Mouse (Mus musculus) limb, embryonic 11.5 days (tissue): ENCODE measurements around the gene Arhgef3. TPM values are rescaled to one million over a fixed set of nuclear protein-coding genes. Genes with fewer than 3 reads are reported as not detected.

Source experiments
- ATAC-seq: fragments of 200-750 bp; cut with Nextera tagmentation; 2 replicates; pipeline ENCODE4 v1.8.0; 2017; ENCODE audit warnings: low read depth; ENCODE audit not compliant: insufficient number of reproducible peaks, low FRiP score, low TSS enrichment
- DNase-seq: peaks from one replicate; pipeline ENCODE4 v3.0.0-alpha.2; 2015; ENCODE audit warnings: low spot score
- H3K27ac ChIP-seq: fragments of 300-500 bp; sonication (generic); replicated peaks from 2 replicates; pipeline ENCODE4 v1.5.1; 2014; ENCODE audit warnings: low read depth, mild to moderate bottlenecking, low read length
- H3K27me3 ChIP-seq: fragments of 300-500 bp; sonication (generic); 2 replicates; pipeline ENCODE4 v1.6.1; 2014; ENCODE audit warnings: mild to moderate bottlenecking, low read length, mixed read lengths; ENCODE audit not compliant: control insufficient read depth, insufficient read depth
- H3K36me3 ChIP-seq: fragments of 300-500 bp; sonication (generic); 2 replicates; pipeline ENCODE4 v1.6.1; 2014; ENCODE audit warnings: mild to moderate bottlenecking, low read length, moderate library complexity, mixed read lengths; ENCODE audit not compliant: control insufficient read depth, insufficient read depth
- H3K4me1 ChIP-seq: fragments of 300-500 bp; sonication (generic); 2 replicates; pipeline ENCODE4 v1.6.1; 2014; ENCODE audit warnings: low read length, mixed read lengths; ENCODE audit not compliant: control insufficient read depth, insufficient read depth
- H3K4me2 ChIP-seq: fragments of 300-500 bp; sonication (generic); 2 replicates; pipeline ENCODE4 v1.6.1; 2014; ENCODE audit warnings: low read depth, mild to moderate bottlenecking, moderate library complexity; ENCODE audit not compliant: severe bottlenecking
- H3K4me3 ChIP-seq: fragments of 300-500 bp; sonication (generic); 2 replicates; pipeline ENCODE4 v1.5.1; 2014; ENCODE audit warnings: low read depth, low read length
- H3K9ac ChIP-seq: fragments of 300-500 bp; sonication (generic); 2 replicates; pipeline ENCODE4 v1.6.1; 2014; ENCODE audit warnings: mild to moderate bottlenecking, low read length
- H3K9me3 ChIP-seq: fragments of 300-500 bp; sonication (generic); 2 replicates; pipeline ENCODE4 v1.6.1; 2016; ENCODE audit warnings: low read length; ENCODE audit not compliant: control insufficient read depth
- WGBS: fragments of 180-500 bp; shearing (Covaris S2); extraction: QIAGEN DNeasy Blood & Tissue Kit; methylation state at CpG from one replicate; pipeline ENCODE4 v1.1.7; 2014; 5-methylcytosine and 5-hydroxymethylcytosine counted together
- polyA plus RNA-seq: library from polyadenylated mRNA; unstranded; fragments of >200 nt; fragmentation: Nextera tagmentation; extraction: Ambion mirVana; gene quantifications from 2 replicates; pipeline ENCODE4 v1.2.1, GENCODE M21; 2014

Gene Arhgef3
- polyA plus RNA-seq, 1 experiment from 2014 or later: 17.8 TPM

- WGBS: 43% methylated on average over 2 of the region's 2 CpGs
- H3K9me3 ChIP-seq: no peaks in the 10 kb centered on the region
Measured at GRCm38 (mm10) chr14:27158782-27159181, 44.1 kb downstream of the Arhgef3 start.

GRCm38 (mm10) chr14:27160762-27161161, 46.1 kb downstream of the Arhgef3 start:
- H3K4me2 ChIP-seq: no peak overlapping the region
- no peak for ATAC-seq
- no peaks in the 10 kb centered on the region for H3K4me1 ChIP-seq
- H3K27me3 ChIP-seq: no peaks in the 10 kb centered on the region
- H3K9me3 ChIP-seq: no peaks in the 10 kb centered on the region
- 93% methylated on average over 7 of the region's 7 CpGs for WGBS
- DNase-seq: no peak
- no peak overlapping the region for H3K4me3 ChIP-seq
- H3K36me3 ChIP-seq: no peaks in the 10 kb centered on the region
- H3K27ac ChIP-seq: no peak overlapping the region
- no peak overlapping the region for H3K9ac ChIP-seq

More at GRCm38 (mm10) chr14:27158782-27159181, 44.1 kb downstream of the Arhgef3 start:
- Histone ChIP-seq H3K27ac (no peak overlapping the region), H3K4me2 (no peak overlapping the region), H3K4me1 (no peaks in the 10 kb centered on the region), H3K36me3 (no peaks in the 10 kb centered on the region), H3K9ac (no peak overlapping the region), H3K27me3 (no peaks in the 10 kb centered on the region), H3K4me3 (no peak overlapping the region)
- no peak for DNase-seq
- ATAC-seq: no peak

- Histone ChIP-seq H3K9me3 (no peaks in the 10 kb centered on the region), H3K27ac (no peak overlapping the region), H3K9ac (no peak overlapping the region), H3K4me1 (no peaks in the 10 kb centered on the region), H3K27me3 (no peaks in the 10 kb centered on the region), H3K4me2 (no peak overlapping the region), H3K4me3 (no peak overlapping the region), H3K36me3 (no peaks in the 10 kb centered on the region)
- DNase-seq (no peak), ATAC-seq (no peak)
- WGBS: 91% methylated on average over 6 of the region's 6 CpGs
Measured at GRCm38 (mm10) chr14:27164639-27165038, 49.9 kb downstream of the Arhgef3 start.

- H3K4me1 ChIP-seq: peaks cover 7% of the 10 kb centered on the region; the same call in 1 of the 2 replicates
- ATAC-seq: no peak
- WGBS: 69% methylated on average over 8 of the region's 8 CpGs
- H3K36me3 ChIP-seq: no peaks in the 10 kb centered on the region
- no peaks in the 10 kb centered on the region for H3K9me3 ChIP-seq
- no peak overlapping the region for H3K4me3 ChIP-seq
- H3K27ac ChIP-seq: no peak overlapping the region
- no peak overlapping the region for H3K4me2 ChIP-seq
- H3K27me3 ChIP-seq: no peaks in the 10 kb centered on the region
- H3K9ac ChIP-seq: no peak overlapping the region
- no peak for DNase-seq
Measured at GRCm38 (mm10) chr14:27166751-27167150, 52.1 kb downstream of the Arhgef3 start.

- DNase-seq: no peak
- WGBS: 87% methylated on average over 4 of the region's 4 CpGs
- Histone ChIP-seq H3K4me3 (no peak overlapping the region), H3K9ac (no peak overlapping the region), H3K27me3 (no peaks in the 10 kb centered on the region), H3K36me3 (no peaks in the 10 kb centered on the region), H3K9me3 (no peaks in the 10 kb centered on the region), H3K4me1 (peaks cover 9% of the 10 kb centered on the region; the same call in 1 of the 2 replicates), H3K4me2 (no peak overlapping the region), H3K27ac (no peak overlapping the region)
- no peak for ATAC-seq
Measured at GRCm38 (mm10) chr14:27167177-27167576, 52.5 kb downstream of the Arhgef3 start.

GRCm38 (mm10) chr14:27168387-27168786, 53.7 kb downstream of the Arhgef3 start:
- DNase-seq: no peak
- no peaks in the 10 kb centered on the region for H3K36me3 ChIP-seq
- 77% methylated on average over 5 of the region's 5 CpGs for WGBS
- H3K27me3 ChIP-seq: no peaks in the 10 kb centered on the region
- peaks cover 9% of the 10 kb centered on the region; the same call in 1 of the 2 replicates for H3K4me1 ChIP-seq
- no peak overlapping the region for H3K4me3 ChIP-seq
- no peak overlapping the region for H3K4me2 ChIP-seq
- H3K9ac ChIP-seq: no peak overlapping the region
- ATAC-seq: no peak
- no peaks in the 10 kb centered on the region for H3K9me3 ChIP-seq
- no peak overlapping the region for H3K27ac ChIP-seq

GRCm38 (mm10) chr14:27169287-27169686, 54.6 kb downstream of the Arhgef3 start:
- no peaks in the 10 kb centered on the region for H3K9me3 ChIP-seq
- DNase-seq: no peak
- H3K36me3 ChIP-seq: no peaks in the 10 kb centered on the region
- WGBS: 87% methylated on average over 4 of the region's 4 CpGs
- no peaks in the 10 kb centered on the region for H3K27me3 ChIP-seq
- H3K4me2 ChIP-seq: no peak overlapping the region
- ATAC-seq: no peak
- no peak overlapping the region for H3K27ac ChIP-seq
- peaks cover 12% of the 10 kb centered on the region; the same call in 1 of the 2 replicates for H3K4me1 ChIP-seq
- no peak overlapping the region for H3K9ac ChIP-seq
- no peak overlapping the region for H3K4me3 ChIP-seq

GRCm38 (mm10) chr14:27170421-27170820, 55.7 kb downstream of the Arhgef3 start:
- no peak overlapping the region for H3K4me3 ChIP-seq
- 98% methylated on average over 2 of the region's 2 CpGs for WGBS
- no peak overlapping the region for H3K9ac ChIP-seq
- H3K4me1 ChIP-seq: peaks cover 12% of the 10 kb centered on the region; the same call in 1 of the 2 replicates
- no peak overlapping the region for H3K4me2 ChIP-seq
- H3K36me3 ChIP-seq: no peaks in the 10 kb centered on the region
- no peak overlapping the region for H3K27ac ChIP-seq
- DNase-seq: no peak
- no peak for ATAC-seq
- H3K9me3 ChIP-seq: no peaks in the 10 kb centered on the region
- H3K27me3 ChIP-seq: no peaks in the 10 kb centered on the region

GRCm38 (mm10) chr14:27171175-27171830, 56.6 kb downstream of the Arhgef3 start:
- Histone ChIP-seq H3K27me3 (no peaks in the 10 kb centered on the region), H3K4me1 (peaks cover 12% of the 10 kb centered on the region; the same call in 1 of the 2 replicates), H3K9me3 (no peaks in the 10 kb centered on the region), H3K4me2 (no peak overlapping the region), H3K4me3 (no peak overlapping the region), H3K36me3 (no peaks in the 10 kb centered on the region), H3K27ac (no peak overlapping the region), H3K9ac (no peak overlapping the region)
- DNase-seq (peak; percentile 38), ATAC-seq (no peak)
- WGBS: 35% methylated on average over 14 of the region's 14 CpGs
